Mouse (Mus musculus) heart, embryonic 15.5 days (tissue): ENCODE results near the gene Trim7. TPM values are rescaled to one million over a fixed set of nuclear protein-coding genes. Genes with fewer than 3 reads are reported as not detected.
"Not testable (repeated sequence)": the region's sequence is repeated elsewhere in the genome, so short reads cannot be mapped to it uniquely, and the experiment has no call there.

ENCODE experiments used
- ATAC-seq: fragments of 200-750 bp; cut with Nextera tagmentation; replicated peaks from 2 replicates; pipeline ENCODE4 v1.8.0; 2017; ENCODE audit warnings: low read depth, moderate TSS enrichment; ENCODE audit not compliant: insufficient number of reproducible peaks, insufficient read depth, low FRiP score
- H3K27ac ChIP-seq: fragments of 300-500 bp; sonication (generic); 2 replicates; pipeline ENCODE4 v1.5.1; 2015; ENCODE audit warnings: mild to moderate bottlenecking, inconsistent platforms
- H3K27me3 ChIP-seq: fragments of 300-500 bp; sonication (generic); 2 replicates; pipeline ENCODE4 v1.6.1; 2015; ENCODE audit warnings: inconsistent platforms
- H3K36me3 ChIP-seq: fragments of 300-500 bp; sonication (generic); 2 replicates; pipeline ENCODE4 v1.6.1; 2015; ENCODE audit warnings: mild to moderate bottlenecking, inconsistent platforms
- H3K4me1 ChIP-seq: fragments of 300-500 bp; sonication (generic); replicated peaks from 2 replicates; pipeline ENCODE4 v1.6.1; 2015; ENCODE audit warnings: inconsistent platforms
- H3K4me2 ChIP-seq: fragments of 300-500 bp; sonication (generic); 2 replicates; pipeline ENCODE4 v1.6.1; 2015; ENCODE audit warnings: inconsistent platforms, mild to moderate bottlenecking, moderate library complexity
- H3K4me3 ChIP-seq: fragments of 300-500 bp; sonication (generic); 2 replicates; pipeline ENCODE4 v1.5.1; 2015; ENCODE audit warnings: mild to moderate bottlenecking, inconsistent platforms
- H3K9ac ChIP-seq: fragments of 300-500 bp; sonication (generic); 2 replicates; pipeline ENCODE4 v1.6.1; 2015; ENCODE audit warnings: mild to moderate bottlenecking, inconsistent platforms
- H3K9me3 ChIP-seq: fragments of 300-500 bp; sonication (generic); replicated peaks from 2 replicates; pipeline ENCODE4 v1.6.1; 2016; ENCODE audit warnings: inconsistent platforms
- WGBS: fragments of 180-500 bp; shearing (Covaris S2); methylation state at CpG from one replicate; pipeline ENCODE4 v1.1.7; 2015; ENCODE audit warnings: mixed read lengths; 5-methylcytosine and 5-hydroxymethylcytosine counted together
- polyA plus RNA-seq: library from polyadenylated mRNA; unstranded; fragments of >200 nt; fragmentation: Nextera tagmentation; extraction: Ambion mirVana; gene quantifications from 2 replicates; pipeline ENCODE4 v1.2.1, GENCODE M21; 2015

Trim7 gene
- polyA plus RNA-seq, 1 experiment from 2014 or later: 0.84 TPM

DNA sequence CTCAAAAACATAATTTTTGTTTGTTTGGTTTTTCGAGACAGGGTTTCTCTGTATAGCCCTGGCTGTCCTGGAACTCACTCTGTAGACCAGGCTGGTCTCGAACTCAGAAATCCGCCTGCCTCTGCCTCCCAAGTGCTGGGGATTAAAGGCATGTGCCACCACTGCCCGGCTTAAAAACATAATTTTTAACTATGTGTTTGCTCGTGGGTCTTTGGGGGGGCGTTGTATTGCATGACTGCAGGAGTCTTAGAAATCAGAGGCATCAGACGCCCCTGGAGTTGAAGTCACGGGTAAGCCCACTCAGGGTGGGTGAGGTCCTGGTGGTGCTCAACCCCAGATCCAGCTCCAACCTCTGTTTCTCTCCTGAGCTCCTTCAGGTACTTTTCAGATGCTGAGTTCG is 34.0 kb upstream of the Trim7 start:
- H3K4me1 ChIP-seq, H3K36me3 ChIP-seq, ATAC-seq, H3K27ac ChIP-seq, H3K4me3 ChIP-seq, H3K27me3 ChIP-seq, H3K9me3 ChIP-seq, H3K4me2 ChIP-seq, H3K9ac ChIP-seq: not testable (repeated sequence)
- WGBS: 83% methylated on average over 9 of the region's 9 CpGs

DNA sequence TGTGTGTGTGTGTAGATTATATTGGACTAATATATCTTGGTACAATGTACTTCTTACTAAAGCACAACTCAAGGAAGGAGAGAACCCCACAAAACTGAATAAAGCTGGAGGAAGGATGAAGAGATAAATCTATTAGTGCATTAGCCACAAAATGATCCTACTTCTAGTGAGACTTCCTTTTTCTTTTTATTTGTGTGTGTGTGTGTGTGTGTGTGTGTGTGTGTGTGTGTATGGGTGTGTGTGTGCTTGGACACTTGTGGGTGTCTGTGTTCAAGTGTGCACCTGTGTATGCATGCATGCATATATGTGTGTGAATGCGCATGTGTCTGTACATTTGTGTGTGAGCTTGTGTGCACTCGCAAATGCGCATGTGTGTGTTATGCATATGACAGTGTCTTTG is 32.8 kb upstream of the Trim7 start:
- 92% methylated on average over 3 of the region's 3 CpGs for WGBS

DNA sequence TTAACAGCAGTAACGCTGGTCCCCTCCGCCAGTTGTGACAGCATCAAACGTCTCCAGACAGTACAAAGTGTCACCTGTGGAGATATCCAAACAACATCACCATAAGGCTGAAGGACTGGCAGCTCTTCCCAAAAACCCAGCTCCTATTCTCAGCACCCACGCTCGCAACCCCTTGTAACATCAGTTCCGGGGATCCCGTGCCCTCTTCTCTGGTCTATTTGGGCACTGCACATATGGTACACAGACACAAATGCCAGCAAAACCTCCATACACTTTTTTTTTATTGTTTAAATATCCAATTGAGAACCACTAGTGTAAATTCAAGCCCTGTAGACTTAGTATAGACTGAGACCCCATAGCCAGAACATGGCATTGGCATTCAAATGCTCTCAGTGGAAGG is 30.7 kb upstream of the Trim7 start:
- no peak overlapping the region for H3K27ac ChIP-seq
- peaks cover 19% of the 10 kb centered on the region for H3K4me1 ChIP-seq
- no peaks in the 10 kb centered on the region for H3K36me3 ChIP-seq
- H3K4me2 ChIP-seq: no peak overlapping the region
- H3K4me3 ChIP-seq: no peak overlapping the region
- no peak for ATAC-seq
- no peaks in the 10 kb centered on the region for H3K27me3 ChIP-seq
- no peaks in the 10 kb centered on the region for H3K9me3 ChIP-seq
- no peak overlapping the region for H3K9ac ChIP-seq
- WGBS: 89% methylated on average over 7 of the region's 7 CpGs

More for the DNA sequence above, 32.8 kb upstream of the Trim7 start:
- H3K36me3 ChIP-seq: no peaks in the 10 kb centered on the region
- no peak overlapping the region for H3K4me3 ChIP-seq
- no peaks in the 10 kb centered on the region for H3K9me3 ChIP-seq
- no peak overlapping the region for H3K9ac ChIP-seq
- H3K4me2 ChIP-seq: no peak overlapping the region
- H3K27me3 ChIP-seq: no peaks in the 10 kb centered on the region
- peaks cover 13% of the 10 kb centered on the region for H3K4me1 ChIP-seq
- no peak for ATAC-seq
- H3K27ac ChIP-seq: no peak overlapping the region

DNA sequence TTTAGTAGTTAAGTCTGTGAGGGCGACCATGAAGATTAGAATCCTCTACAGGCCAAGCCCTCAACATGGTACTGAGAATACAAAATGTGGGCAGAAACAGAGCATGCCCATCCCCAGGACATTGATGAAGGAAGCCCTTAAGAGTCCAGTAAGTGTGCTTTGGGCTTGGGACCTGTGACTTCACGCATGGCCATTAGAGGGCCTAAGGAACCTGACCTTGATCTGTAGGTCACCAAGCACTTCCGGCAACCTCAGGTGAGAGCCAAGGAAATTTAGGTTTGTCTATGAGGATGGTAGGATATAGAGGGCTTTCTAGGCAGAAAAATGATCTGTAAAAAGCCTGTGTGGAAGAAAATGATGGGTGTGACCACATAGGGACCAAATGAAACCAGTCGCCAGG is 29.6 kb upstream of the Trim7 start:
- Histone ChIP-seq H3K4me3 (no peak overlapping the region), H3K9me3 (no peaks in the 10 kb centered on the region), H3K27ac (no peak overlapping the region), H3K4me1 (peaks cover 21% of the 10 kb centered on the region), H3K9ac (no peak overlapping the region), H3K27me3 (no peaks in the 10 kb centered on the region), H3K36me3 (no peaks in the 10 kb centered on the region), H3K4me2 (no peak overlapping the region)
- ATAC-seq: no peak
- WGBS: 73% methylated on average over 4 of the region's 4 CpGs

DNA sequence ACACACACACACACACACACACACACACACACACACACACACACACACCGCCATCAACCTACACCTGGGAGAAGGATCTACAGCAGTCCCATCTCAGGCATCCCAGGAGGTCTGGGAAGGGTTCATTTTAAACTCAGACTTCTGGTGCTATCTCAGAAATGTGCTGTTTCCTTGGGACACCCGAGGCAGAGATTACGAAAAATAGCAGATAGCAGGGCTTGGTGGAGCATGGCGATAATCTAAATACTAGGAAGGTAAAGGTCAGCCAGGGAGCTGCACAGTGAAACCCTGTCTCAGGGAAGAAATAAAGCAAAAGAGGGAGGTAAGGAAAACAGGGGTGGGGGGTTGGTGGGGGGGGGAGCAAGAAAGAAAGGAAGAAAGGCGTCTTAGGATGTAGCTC is 28.7 kb upstream of the Trim7 start:
- Histone ChIP-seq H3K4me1 (peaks cover 31% of the 10 kb centered on the region), H3K27me3 (no peaks in the 10 kb centered on the region), H3K9me3 (no peaks in the 10 kb centered on the region), H3K4me2 (no peak overlapping the region), H3K36me3 (peaks cover 6% of the 10 kb centered on the region; the same call in 1 of the 2 replicates), H3K27ac (no peak overlapping the region), H3K9ac (no peak overlapping the region), H3K4me3 (no peak overlapping the region)
- whole genome bisulfite sequencing: 66% methylated on average over 5 of the region's 5 CpGs
- ATAC-seq: no peak

DNA sequence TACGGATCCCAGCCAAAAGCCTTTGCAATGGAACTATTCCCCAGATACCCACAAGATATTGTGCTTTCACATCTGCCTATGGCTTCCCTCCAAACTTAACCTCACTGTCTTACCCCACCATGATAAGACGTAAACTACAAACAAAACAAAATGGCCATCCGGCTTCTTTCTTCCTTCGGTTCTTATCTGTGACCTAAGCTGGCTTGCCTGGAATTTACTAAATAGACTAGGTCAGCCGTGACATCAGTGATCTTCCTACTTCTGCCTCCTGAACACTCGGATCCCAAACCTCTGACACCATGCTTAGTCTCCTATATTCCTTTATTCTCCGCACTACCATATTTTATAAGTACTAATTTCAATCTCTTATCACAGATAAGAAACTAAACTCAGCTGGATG is 27.6 kb upstream of the Trim7 start:
- peak overlapping the region; percentile 78; the same call in 1 of the 2 replicates for H3K9ac ChIP-seq

DNA sequence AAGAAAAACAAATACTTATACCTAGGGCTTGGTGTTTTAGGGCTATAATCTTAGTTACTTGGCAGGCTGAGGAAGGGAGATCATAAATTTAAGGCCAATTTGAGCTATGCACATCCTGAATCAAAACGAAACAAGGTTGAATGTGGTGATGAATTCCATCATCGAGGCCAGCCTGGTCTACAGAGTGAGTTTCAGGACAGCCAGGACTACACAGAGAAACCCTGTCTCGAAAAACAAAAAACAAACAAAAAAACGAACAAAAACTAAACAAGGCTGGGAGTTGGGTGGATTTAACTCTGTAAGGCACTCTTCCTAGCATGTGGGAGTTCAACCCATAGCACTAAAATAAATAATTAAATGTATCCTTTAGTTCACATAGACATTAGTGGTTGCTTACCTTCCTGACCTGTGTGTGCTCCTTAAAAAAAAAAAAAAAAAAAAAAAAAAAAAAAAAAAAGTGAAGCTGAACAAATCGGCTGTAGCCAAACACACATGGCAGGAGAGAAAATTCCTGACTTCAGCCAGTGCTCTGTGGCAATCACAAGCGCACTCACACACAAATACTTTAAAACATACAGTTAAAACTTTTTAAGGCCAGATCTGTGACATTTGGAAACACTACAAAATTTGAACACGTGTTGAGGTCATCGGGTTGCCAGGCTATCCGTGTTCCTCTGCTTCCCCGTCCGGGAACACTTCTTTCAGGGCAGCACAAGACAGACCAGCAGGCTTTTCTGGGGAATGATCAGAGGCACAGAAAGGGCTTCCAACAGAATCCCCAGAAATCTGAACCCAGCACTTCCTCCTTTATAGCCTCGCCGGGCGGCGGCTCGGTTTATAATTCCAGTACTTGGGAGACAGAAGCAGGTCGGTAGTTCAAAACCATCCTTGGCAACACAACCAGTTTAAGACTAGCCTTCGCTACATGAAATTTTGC is 26.7 kb upstream of the Trim7 start:
- Histone ChIP-seq H3K36me3 (peaks cover 25% of the 10 kb centered on the region), H3K27me3 (no peaks in the 10 kb centered on the region), H3K27ac (peak overlapping the region; percentile 99), H3K4me2 (peak overlapping the region; percentile 80), H3K9ac (peak overlapping the region; percentile 78), H3K4me1 (peaks cover 37% of the 10 kb centered on the region), H3K4me3 (peak overlapping the region; percentile 77), H3K9me3 (no peaks in the 10 kb centered on the region)
- WGBS: 8% methylated on average over 18 of the region's 18 CpGs
- no peak for ATAC-seq

More for the DNA sequence above, 27.6 kb upstream of the Trim7 start:
- Histone ChIP-seq H3K27ac (0 out of 2 replicates have a peak overlapping the region, but pooled peaks have one; percentile 15), H3K36me3 (peaks cover 16% of the 10 kb centered on the region; the same call in 1 of the 2 replicates), H3K4me2 (peak overlapping the region; percentile 80), H3K4me1 (peaks cover 37% of the 10 kb centered on the region), H3K4me3 (0 out of 2 replicates have a peak overlapping the region, but pooled peaks have one; percentile 2), H3K27me3 (no peaks in the 10 kb centered on the region), H3K9me3 (no peaks in the 10 kb centered on the region)
- no peak for ATAC-seq
- 57% methylated on average over 7 of the region's 7 CpGs for WGBS

DNA sequence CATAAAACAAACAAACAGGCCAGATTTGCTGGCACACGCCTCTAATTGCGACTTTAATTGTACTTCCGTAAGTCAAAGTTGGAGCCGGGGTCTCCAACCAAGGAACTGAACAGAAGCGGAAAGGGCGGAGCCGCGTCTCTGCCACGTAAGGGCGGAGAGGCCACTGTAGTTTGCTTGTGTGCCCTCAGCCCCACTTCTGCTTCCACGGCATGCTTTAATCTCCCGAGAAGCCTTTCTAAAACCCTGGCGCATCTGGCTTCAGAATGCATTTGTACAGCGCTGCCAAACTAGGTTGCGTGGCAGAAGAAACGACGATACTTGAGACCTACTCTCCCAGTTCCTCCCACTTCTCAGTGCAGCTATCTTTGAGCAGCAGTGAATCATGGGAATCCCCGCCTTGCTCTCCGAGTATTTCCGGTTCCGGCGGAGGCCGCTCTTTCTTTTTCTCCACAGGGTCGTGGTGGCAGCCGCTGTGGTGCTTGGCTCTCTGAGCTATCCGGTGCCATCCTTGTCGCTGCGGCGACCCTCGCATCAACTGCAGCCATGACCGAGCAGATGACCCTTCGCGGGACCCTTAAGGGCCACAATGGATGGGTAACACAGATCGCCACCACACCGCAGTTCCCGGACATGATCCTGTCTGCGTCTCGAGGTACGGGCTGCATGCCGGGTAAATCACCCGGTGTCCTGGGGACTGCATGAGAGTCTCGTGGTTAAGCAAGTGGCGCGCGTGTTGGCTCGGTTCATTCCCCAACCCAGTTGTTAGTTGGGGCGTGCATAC is 25.8 kb upstream of the Trim7 start, which contains the start of gene Rack1:
Rack1 (plus strand) TSS at position 412 of the 781 bp plus-strand sequence.
- peaks cover 34% of the 10 kb centered on the region for H3K36me3 ChIP-seq
- H3K27me3 ChIP-seq: no peaks in the 10 kb centered on the region
- H3K4me2 ChIP-seq: peak within 1 kb of the TSS; percentile 80
- H3K9ac ChIP-seq: peak within 1 kb of the TSS; percentile 78
- no peaks in the 10 kb centered on the region for H3K9me3 ChIP-seq
- peak; percentile 83 for ATAC-seq
- peaks cover 37% of the 10 kb centered on the region for H3K4me1 ChIP-seq
- H3K27ac ChIP-seq: peak within 1 kb of the TSS; percentile 99
- peak within 1 kb of the TSS; percentile 77 for H3K4me3 ChIP-seq
- under 1% methylated on average over 47 of the region's 47 CpGs for WGBS

DNA sequence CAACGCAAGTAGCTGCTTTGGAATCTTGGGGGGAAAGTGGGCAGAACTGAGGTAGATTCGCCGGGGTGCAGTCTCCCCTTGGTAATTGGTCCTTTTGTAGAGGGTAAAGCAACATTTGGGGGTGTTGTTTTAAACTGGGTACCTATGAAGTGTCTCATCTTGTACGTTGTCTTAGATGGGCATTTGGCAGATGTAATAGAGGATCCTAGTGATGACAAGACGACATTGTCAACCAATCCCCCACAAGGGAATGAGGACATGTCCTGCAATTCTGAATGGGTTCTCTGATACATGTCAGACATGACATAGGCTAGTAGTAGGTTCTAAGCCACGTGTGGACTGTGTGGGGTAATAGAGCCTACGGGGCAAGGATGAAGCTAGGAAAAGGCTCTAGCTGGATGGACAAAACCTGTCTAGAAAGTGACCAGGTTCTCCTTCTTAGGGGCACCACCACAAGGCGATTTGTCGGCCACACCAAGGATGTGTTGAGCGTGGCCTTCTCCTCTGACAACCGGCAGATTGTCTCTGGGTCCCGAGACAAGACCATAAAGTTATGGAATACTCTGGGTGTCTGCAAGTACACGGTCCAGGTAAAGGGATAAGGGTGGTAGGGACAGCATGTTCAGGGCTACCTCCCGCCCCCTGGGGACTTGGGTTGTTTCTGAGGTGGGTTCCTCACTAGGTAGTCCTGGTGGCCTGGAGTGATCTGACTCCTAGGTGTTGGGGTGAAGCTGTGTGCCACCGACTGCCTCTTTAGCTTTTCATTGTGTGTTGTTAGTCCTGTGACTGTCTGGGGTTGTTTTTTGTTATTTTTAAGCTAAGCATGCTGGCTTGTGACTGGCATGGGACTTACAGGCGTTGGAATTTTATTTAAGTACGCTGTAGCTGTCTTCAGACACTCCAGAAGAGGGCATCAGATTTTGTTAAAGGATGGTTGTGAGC is 23.8 kb upstream of the Trim7 start:
- peak overlapping the region; percentile 77 for H3K4me3 ChIP-seq
- no peaks in the 10 kb centered on the region for H3K27me3 ChIP-seq
- H3K9ac ChIP-seq: peak overlapping the region; percentile 78
- H3K4me2 ChIP-seq: peak overlapping the region; percentile 80
- peaks cover 37% of the 10 kb centered on the region for H3K4me1 ChIP-seq
- peaks cover 54% of the 10 kb centered on the region for H3K36me3 ChIP-seq
- H3K27ac ChIP-seq: no peak overlapping the region
- 59% methylated on average over 17 of the region's 17 CpGs for WGBS
- no peaks in the 10 kb centered on the region for H3K9me3 ChIP-seq
- ATAC-seq: no peak

DNA sequence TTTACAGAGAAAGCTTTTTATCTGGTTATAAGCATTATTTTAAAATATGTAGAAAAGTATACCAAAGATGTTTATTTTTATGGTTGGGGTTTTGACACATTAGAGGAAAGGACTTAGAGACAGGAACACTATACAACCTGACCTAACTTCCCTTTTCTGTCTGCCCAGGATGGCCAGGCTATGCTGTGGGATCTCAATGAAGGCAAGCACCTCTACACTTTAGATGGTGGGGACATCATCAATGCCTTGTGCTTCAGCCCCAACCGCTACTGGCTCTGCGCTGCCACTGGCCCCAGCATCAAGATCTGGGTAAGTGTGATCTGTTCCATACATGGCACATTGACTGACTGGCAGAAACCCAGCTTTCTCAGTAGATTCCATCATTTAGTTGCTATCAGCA is 22.0 kb upstream of the Trim7 start:
- H3K36me3 ChIP-seq: peaks cover 72% of the 10 kb centered on the region
- no peak for ATAC-seq
- no peaks in the 10 kb centered on the region for H3K27me3 ChIP-seq
- H3K4me1 ChIP-seq: peaks cover 19% of the 10 kb centered on the region
- H3K9ac ChIP-seq: no peak overlapping the region
- no peak overlapping the region for H3K4me3 ChIP-seq
- no peak overlapping the region for H3K27ac ChIP-seq
- whole genome bisulfite sequencing: 94% methylated on average over 2 of the region's 2 CpGs
- H3K9me3 ChIP-seq: no peaks in the 10 kb centered on the region
- H3K4me2 ChIP-seq: no peak overlapping the region
